Mouse (Mus musculus) ES-Bruce4 (cell line): Measurements from ENCODE around the gene Hemk1. TPM values are rescaled to one million over a fixed set of nuclear protein-coding genes. Genes with fewer than 3 reads are reported as not detected.

Experiments
- H3K27ac ChIP-seq: 2 replicates; pipeline ENCODE4 v1.5.1; 2012; ENCODE audit warnings: low read length, inconsistent platforms; ENCODE audit not compliant: insufficient read depth
- H3K27me3 ChIP-seq: 2 replicates; pipeline ENCODE4 v1.6.1; 2012; ENCODE audit warnings: mild to moderate bottlenecking, low read length, inconsistent platforms; ENCODE audit not compliant: control insufficient read depth, poor library complexity, insufficient read depth, severe bottlenecking
- H3K36me3 ChIP-seq: 2 replicates; pipeline ENCODE4 v1.6.1; 2012; ENCODE audit warnings: inconsistent platforms, mild to moderate bottlenecking, low read length, moderate library complexity; ENCODE audit not compliant: control insufficient read depth, poor library complexity, insufficient read depth, severe bottlenecking
- H3K4me1 ChIP-seq: one replicate; pipeline ENCODE4 v1.8.1; 2011; ENCODE audit warnings: low read length; ENCODE audit not compliant: control insufficient read depth, insufficient read depth
- H3K4me3 ChIP-seq: 2 replicates; pipeline ENCODE4 v1.5.1; 2011; ENCODE audit warnings: low read depth, mild to moderate bottlenecking, low read length
- H3K9ac ChIP-seq: 2 replicates; pipeline ENCODE4 v1.6.1; 2012; ENCODE audit warnings: low read depth, mild to moderate bottlenecking, inconsistent platforms; ENCODE audit not compliant: poor library complexity, severe bottlenecking
- H3K9me3 ChIP-seq: replicated peaks from 2 replicates; pipeline ENCODE4 v1.6.1; 2012; ENCODE audit warnings: mild to moderate bottlenecking, low read length, inconsistent platforms; ENCODE audit not compliant: control insufficient read depth, poor library complexity, insufficient read depth, severe bottlenecking
- CTCF ChIP-seq: IDR thresholded peaks from one replicate; pipeline ENCODE4 v1.8.1; 2011; ENCODE audit warnings: low read depth, low read length
- EP300 ChIP-seq: IDR thresholded peaks from 2 replicates; pipeline ENCODE4 v1.6.1; 2011; ENCODE audit warnings: low read depth, low read length; ENCODE audit not compliant: insufficient read depth
- POLR2A ChIP-seq: IDR thresholded peaks from one replicate; pipeline ENCODE4 v1.8.1; 2011; ENCODE audit warnings: low read length; ENCODE audit not compliant: insufficient read depth
- polyA plus RNA-seq: library from polyadenylated mRNA; stranded (reverse); fragments of >200 nt; gene quantifications from 2 replicates; pipeline ENCODE4 v1.2.4, GENCODE M21; 2011; ENCODE audit warnings: low read depth; ENCODE audit not compliant: missing spikeins, insufficient read depth, insufficient read length

The Hemk1 gene
- polyA plus RNA-seq, 1 experiment: 11.0 TPM

DNA sequence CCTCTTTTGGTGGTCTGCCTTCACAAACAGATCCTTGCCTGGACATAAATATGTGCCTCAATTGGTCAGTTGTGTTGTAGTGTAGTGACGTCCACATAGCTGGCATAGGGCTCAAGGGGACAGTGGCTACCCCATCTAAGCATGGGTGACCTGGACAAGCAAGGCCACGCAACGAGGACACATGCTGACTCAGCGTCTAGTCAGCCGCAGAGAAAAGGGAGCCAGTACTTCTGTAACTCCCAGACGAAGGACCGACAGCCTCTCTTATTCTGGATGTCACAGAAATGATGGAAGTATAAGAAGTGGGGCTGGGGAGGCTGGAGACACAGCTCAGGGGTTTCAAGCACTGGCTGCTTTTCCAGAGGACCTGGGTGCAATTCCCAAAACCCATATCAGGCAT lies 60.5 kb downstream of the Hemk1 start:
- peaks cover 9% of the 10 kb centered on the region for H3K4me1 ChIP-seq
- no peaks in the 10 kb centered on the region for H3K36me3 ChIP-seq
- no peak overlapping the region for H3K9ac ChIP-seq
- H3K9me3 ChIP-seq: no peaks in the 10 kb centered on the region
- TF ChIP-seq POLR2A (no peak), CTCF (no peak), EP300 (no peak)
- no peak overlapping the region for H3K4me3 ChIP-seq
- no peak overlapping the region for H3K27ac ChIP-seq
- no peaks in the 10 kb centered on the region for H3K27me3 ChIP-seq

Other genes starting within 250 kb of the Hemk1 start
- 4.5 and 6.3 TPM in 2 replicates for gene Dock3, start 106.4 kb downstream of the Hemk1 start, polyA plus RNA-seq
- 71.8 and 74.9 TPM in 2 replicates for gene Mapkapk3, start 48.5 kb downstream of the Hemk1 start, polyA plus RNA-seq
- 12.6 and 13.7 TPM in 2 replicates for gene Cish, start 42.3 kb downstream of the Hemk1 start, polyA plus RNA-seq
- 0.30 and 0.43 TPM in 2 replicates for gene 6430571L13Rik, start 2.3 kb upstream of the Hemk1 start, polyA plus RNA-seq
- gene Cacna2d2, start 61.3 kb upstream of the Hemk1 start, polyA plus RNA-seq: 3.2 and 3.9 TPM in 2 replicates
- 10.7 and 11.6 TPM in 2 replicates for gene Tmem115, start 195.6 kb upstream of the Hemk1 start, polyA plus RNA-seq
- gene Cyb561d2, start 203.8 kb upstream of the Hemk1 start, polyA plus RNA-seq: 7.7 and 9.2 TPM in 2 replicates
- gene Nprl2, start 203.9 kb upstream of the Hemk1 start, polyA plus RNA-seq: 32.3 and 32.7 TPM in 2 replicates
- not detected in 2 replicates for gene Zmynd10, start 208.9 kb upstream of the Hemk1 start, polyA plus RNA-seq
- 23.7 and 24.8 TPM in 2 replicates for gene Rassf1, start 213.2 kb upstream of the Hemk1 start, polyA plus RNA-seq
- gene Tusc2, start 224.9 kb upstream of the Hemk1 start, polyA plus RNA-seq: 23.5 and 25.3 TPM in 2 replicates
- 38.4 and 38.7 TPM in 2 replicates for gene Hyal2, start 229.6 kb upstream of the Hemk1 start, polyA plus RNA-seq
- 25.8 and 29.7 TPM in 2 replicates for gene Hyal1, start 238.6 kb upstream of the Hemk1 start, polyA plus RNA-seq
- 18.6 and 21.1 TPM in 2 replicates for gene Naa80, start 240.5 kb upstream of the Hemk1 start, polyA plus RNA-seq
- gene Hyal3, start 242.5 kb upstream of the Hemk1 start, polyA plus RNA-seq: 1.0 and 2.1 TPM in 2 replicates
- gene Ifrd2, start 249.3 kb upstream of the Hemk1 start, polyA plus RNA-seq: 43.8 and 45.3 TPM in 2 replicates